Mouse (Mus musculus): Measurements from ENCODE around the gene Tmem230.

- no peak for TF ChIP-seq CTCF (IDR thresholded peaks at IDR 0.05; ENCODE audit: low read depth, low read length)
- TF ChIP-seq POLR2A (IDR thresholded peaks at IDR 0.05; ENCODE audit: borderline replicate concordance, low read depth, low read length): no peak
These were observed 33.0 kb upstream of the Tmem230 start for GRCm38 (mm10) chr2:132280518-132281120.
